Mouse (Mus musculus) small intestine, adult 2 months (tissue): ENCODE measurements around the gene Gm11634.
"Not testable (repeated sequence)": the region's sequence is repeated elsewhere in the genome, so short reads cannot be mapped to it uniquely, and the experiment has no call there.

Experiments used
- CTCF ChIP-seq: fragments of 200-500 bp; IDR thresholded peaks from 2 replicates; pipeline ENCODE4 v1.5.1; 2012; ENCODE audit warnings: low read depth, mild to moderate bottlenecking, control low read depth, inconsistent platforms, low read length, moderate library complexity, mixed read lengths; ENCODE audit not compliant: insufficient replicate concordance, insufficient read length; ENCODE audit errors: extremely low read depth
- POLR2A ChIP-seq: fragments of 200-500 bp; IDR thresholded peaks from 2 replicates; pipeline ENCODE4 v1.6.1; 2012; ENCODE audit warnings: low read depth, mild to moderate bottlenecking, control low read depth, inconsistent platforms, low read length, moderate library complexity

DNA sequence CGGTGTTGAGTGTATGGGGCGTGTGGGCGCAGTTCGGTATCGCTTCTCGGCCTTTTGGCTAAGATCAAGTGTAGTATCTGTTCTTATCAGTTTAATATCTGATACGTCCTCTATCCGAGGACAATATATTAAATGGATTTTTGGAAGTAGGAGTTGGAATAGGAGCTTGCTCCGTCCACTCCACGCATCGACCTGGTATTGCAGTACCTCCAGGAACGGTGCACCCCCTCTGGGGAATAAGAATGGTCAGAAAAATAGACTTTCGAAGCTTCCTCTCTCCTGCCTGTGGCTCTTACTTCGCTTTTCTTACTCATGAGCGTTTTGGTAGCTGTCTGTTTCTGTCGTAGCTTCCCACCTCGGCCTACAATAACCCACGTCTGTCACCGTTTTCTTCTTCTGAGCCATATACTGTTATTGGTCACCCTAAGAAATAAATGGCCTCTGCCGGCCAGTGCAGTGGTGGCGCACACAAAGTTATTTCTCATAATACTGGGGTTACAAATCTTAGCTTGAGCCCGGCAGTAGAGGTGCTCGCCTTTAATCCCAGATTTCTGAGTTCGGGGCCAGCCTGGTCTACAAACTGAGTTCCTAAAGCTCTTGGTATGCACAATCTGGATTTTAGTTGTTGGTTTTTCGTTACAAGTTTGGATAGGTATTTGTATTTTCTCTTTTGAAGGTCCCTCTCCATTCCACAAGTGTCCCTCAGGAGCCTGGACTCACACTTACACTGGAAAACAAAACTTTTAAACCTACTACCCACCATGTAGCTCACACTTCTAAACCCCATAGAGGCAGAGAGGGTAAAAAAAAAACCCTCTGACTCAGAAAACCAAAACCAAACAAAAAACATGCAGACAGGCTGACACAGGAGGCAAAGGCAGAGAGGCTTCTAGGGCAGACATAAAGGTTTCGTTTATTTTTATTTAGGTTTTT is 42.9 kb upstream of the Gm11634 start:
- TF ChIP-seq POLR2A, CTCF: not testable (repeated sequence)
